Mouse (Mus musculus) liver, embryonic 11.5 days (tissue): ENCODE measurements around the gene Invs. TPM values are rescaled to one million over a fixed set of nuclear protein-coding genes. Genes with fewer than 3 reads are reported as not detected.

Source experiments
- ATAC-seq: fragments of 200-750 bp; cut with Nextera tagmentation; replicated peaks from 2 replicates; pipeline ENCODE4 v1.8.0; 2017; ENCODE audit warnings: moderate number of reproducible peaks, mild to moderate bottlenecking, moderate TSS enrichment, moderate library complexity; ENCODE audit not compliant: low FRiP score
- DNase-seq: peaks from one replicate; pipeline ENCODE4 v3.0.0-alpha.2; 2017; ENCODE audit warnings: low spot score
- H3K27ac ChIP-seq: fragments of 300-500 bp; sonication (generic); 2 replicates; pipeline ENCODE4 v1.5.1; 2014; ENCODE audit warnings: mild to moderate bottlenecking, low read depth, low read length, control low read depth
- H3K27me3 ChIP-seq: fragments of 300-500 bp; sonication (generic); replicated peaks from 2 replicates; pipeline ENCODE4 v1.6.1; 2014; ENCODE audit warnings: low read length, mixed read lengths; ENCODE audit not compliant: control insufficient read depth, insufficient read depth
- H3K36me3 ChIP-seq: fragments of 300-500 bp; sonication (generic); 2 replicates; pipeline ENCODE4 v1.6.1; 2014; ENCODE audit warnings: mild to moderate bottlenecking, low read length, moderate library complexity, mixed read lengths; ENCODE audit not compliant: control insufficient read depth, insufficient read depth
- H3K4me1 ChIP-seq: fragments of 300-500 bp; sonication (generic); replicated peaks from 2 replicates; pipeline ENCODE4 v1.6.1; 2014; ENCODE audit warnings: low read length, mixed read lengths; ENCODE audit not compliant: control insufficient read depth, insufficient read depth
- H3K4me2 ChIP-seq: fragments of 300-500 bp; sonication (generic); 2 replicates; pipeline ENCODE4 v1.6.1; 2014; ENCODE audit warnings: mild to moderate bottlenecking, control low read depth, moderate library complexity
- H3K4me3 ChIP-seq: fragments of 300-500 bp; sonication (generic); 2 replicates; pipeline ENCODE4 v1.5.1; 2014; ENCODE audit warnings: low read depth, low read length, control low read depth
- H3K9ac ChIP-seq: fragments of 300-500 bp; sonication (generic); 2 replicates; pipeline ENCODE4 v1.6.1; 2014; ENCODE audit warnings: low read depth, low read length, control low read depth
- H3K9me3 ChIP-seq: fragments of 300-500 bp; sonication (generic); 2 replicates; pipeline ENCODE4 v1.6.1; 2016; ENCODE audit warnings: low read length, inconsistent platforms, mixed read lengths; ENCODE audit not compliant: control insufficient read depth
- WGBS: fragments of 180-500 bp; shearing (Covaris S2); extraction: QIAGEN DNeasy Blood & Tissue Kit; methylation state at CpG from one replicate; pipeline ENCODE4 v1.1.7; 2014; 5-methylcytosine and 5-hydroxymethylcytosine counted together
- polyA plus RNA-seq: library from polyadenylated mRNA; unstranded; fragments of >200 nt; fragmentation: Nextera tagmentation; extraction: Ambion mirVana; gene quantifications from 2 replicates; pipeline ENCODE4 v1.2.1, GENCODE M21; 2014

Gene Invs
- polyA plus RNA-seq, 1 experiment from 2014 or later, result 4.9 TPM

- Histone ChIP-seq H3K27me3 (no peaks in the 10 kb centered on the region), H3K4me3 (no peak overlapping the region), H3K9me3 (no peaks in the 10 kb centered on the region), H3K4me1 (no peaks in the 10 kb centered on the region), H3K36me3 (no peaks in the 10 kb centered on the region), H3K9ac (no peak overlapping the region), H3K4me2 (no peak overlapping the region), H3K27ac (no peak overlapping the region)
- 23% methylated on average over 2 of the region's 2 CpGs for WGBS
- DNase-seq, result no peak
- no peak; the same call in 1 of the 2 replicates for ATAC-seq
Measured at GRCm38 (mm10) chr4:48481287-48481686, 201.7 kb downstream of the Invs start.

Other genes starting within 250 kb of the Invs start
- 0.04 TPM in 2 replicates for gene Nr4a3, start 234.6 kb upstream of the Invs start, polyA plus RNA-seq
- 28.2 and 29.5 TPM in 2 replicates for gene Stx17, start 154.8 kb upstream of the Invs start, polyA plus RNA-seq
- gene Erp44, start 202 bp upstream of the Invs start, polyA plus RNA-seq, result 73.4 and 78.5 TPM in 2 replicates
- gene Tex10, start 193.7 kb downstream of the Invs start, polyA plus RNA-seq, result 69.3 and 73.3 TPM in 2 replicates